Mouse (Mus musculus) liver, postnatal 0 days (tissue): ENCODE data around the gene Cep170b. TPM values are rescaled to one million over a fixed set of nuclear protein-coding genes. Genes with fewer than 3 reads are reported as not detected.

Source experiments
- ATAC-seq: fragments of 200-750 bp; cut with Nextera tagmentation; 2 replicates; pipeline ENCODE4 v1.8.0; 2017; ENCODE audit warnings: mild to moderate bottlenecking, moderate library complexity
- DNase-seq: peaks from one replicate; pipeline ENCODE4 v3.0.0-alpha.2; 2016
- H3K27ac ChIP-seq: fragments of 300-500 bp; sonication (generic); 2 replicates; pipeline ENCODE4 v1.5.1; 2014; ENCODE audit warnings: antibody characterized with exemption, moderate library complexity, mild to moderate bottlenecking, low read depth
- H3K27me3 ChIP-seq: fragments of 300-500 bp; sonication (generic); 2 replicates; pipeline ENCODE4 v1.6.1; 2014; ENCODE audit warnings: low read length, control low read depth, mixed read lengths; ENCODE audit not compliant: insufficient read depth
- H3K36me3 ChIP-seq: fragments of 300-500 bp; sonication (generic); replicated peaks from 2 replicates; pipeline ENCODE4 v1.6.1; 2014; ENCODE audit warnings: mild to moderate bottlenecking, control low read depth, low read length, moderate library complexity, mixed read lengths; ENCODE audit not compliant: insufficient read depth
- H3K4me1 ChIP-seq: fragments of 300-500 bp; sonication (generic); 2 replicates; pipeline ENCODE4 v1.6.1; 2014; ENCODE audit warnings: antibody characterized with exemption, mild to moderate bottlenecking, control low read depth; ENCODE audit not compliant: insufficient read depth
- H3K4me2 ChIP-seq: fragments of 300-500 bp; sonication (generic); 2 replicates; pipeline ENCODE4 v1.6.1; 2014; ENCODE audit warnings: low read depth, mild to moderate bottlenecking, low read length, moderate library complexity, mixed read lengths
- H3K4me3 ChIP-seq: fragments of 300-500 bp; sonication (generic); 2 replicates; pipeline ENCODE4 v1.5.1; 2014; ENCODE audit warnings: low read depth, low read length
- H3K9ac ChIP-seq: fragments of 300-500 bp; sonication (generic); replicated peaks from 2 replicates; pipeline ENCODE4 v1.6.1; 2014; ENCODE audit warnings: mild to moderate bottlenecking, moderate library complexity
- H3K9me3 ChIP-seq: fragments of 300-500 bp; sonication (generic); 2 replicates; pipeline ENCODE4 v1.6.1; 2016; ENCODE audit warnings: mild to moderate bottlenecking, control low read depth, low read length, mixed read lengths
- CTCF ChIP-seq: sonication (generic); IDR thresholded peaks from 2 replicates; pipeline ENCODE4 v1.5.1; 2016; ENCODE audit warnings: antibody characterized with exemption, low read depth
- EP300 ChIP-seq: IDR thresholded peaks from 2 replicates; pipeline ENCODE4 v1.6.1; 2016; ENCODE audit warnings: antibody characterized with exemption, low read depth, mild to moderate bottlenecking
- WGBS: fragments of 180-500 bp; shearing (Covaris S2); extraction: QIAGEN DNeasy Blood & Tissue Kit; methylation state at CpG from one replicate; pipeline ENCODE4 v1.1.7; 2014; ENCODE audit not compliant: insufficient replicate concordance; 5-methylcytosine and 5-hydroxymethylcytosine counted together
- polyA plus RNA-seq: library from polyadenylated mRNA; unstranded; fragments of >200 nt; fragmentation: Nextera tagmentation; extraction: Ambion mirVana; gene quantifications from 2 replicates; pipeline ENCODE4 v1.2.1, GENCODE M21; 2015

Cep170b gene
- polyA plus RNA-seq, 1 experiment from 2014 or later: 4.0 TPM

DNA sequence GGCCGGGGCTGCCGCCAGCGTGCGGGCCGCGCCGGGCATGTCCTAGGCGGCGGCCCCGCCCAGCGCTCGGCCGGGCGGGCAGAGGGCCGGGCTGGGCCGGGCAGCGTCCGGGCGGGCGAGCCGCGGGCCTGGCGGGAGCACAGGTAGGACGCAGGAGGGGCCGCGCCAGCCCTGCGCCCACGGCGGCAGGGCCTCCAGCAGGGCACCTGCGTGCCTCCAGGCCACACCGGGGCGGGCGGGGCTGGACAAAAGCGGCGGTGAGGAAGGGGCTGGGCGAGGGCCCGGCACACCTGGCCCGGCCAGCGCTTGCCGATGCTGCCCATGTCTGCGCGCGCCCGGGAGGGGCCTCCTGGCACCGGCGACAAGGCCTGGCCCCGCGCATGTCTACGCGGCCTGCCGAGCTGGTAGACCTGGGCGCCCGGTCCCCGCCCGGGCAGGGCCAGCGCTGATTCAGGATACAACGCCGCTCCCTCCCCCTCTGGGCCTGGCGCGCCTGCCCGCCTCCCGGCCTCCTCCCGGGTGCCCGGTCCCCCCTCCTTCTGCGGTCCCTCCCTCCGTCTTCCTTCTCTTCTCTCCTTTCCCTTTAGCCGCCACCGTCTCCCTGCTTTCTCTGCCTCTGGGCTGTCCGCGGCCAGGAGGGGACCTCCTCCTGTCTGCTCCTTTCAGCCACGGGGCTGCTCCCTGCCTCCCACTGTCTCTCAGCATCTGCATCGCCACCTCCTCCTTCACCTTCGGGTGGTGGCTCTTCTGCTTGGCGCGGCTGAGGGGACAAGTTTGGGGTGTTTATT lies 2.2 kb downstream of the Cep170b start:
- Histone ChIP-seq H3K36me3 (no peaks in the 10 kb centered on the region), H3K27me3 (peaks cover 22% of the 10 kb centered on the region), H3K9ac (peak overlapping the region; percentile 75), H3K4me2 (peak overlapping the region; percentile 91), H3K9me3 (no peaks in the 10 kb centered on the region), H3K4me3 (peak overlapping the region; percentile 69), H3K4me1 (peaks cover 16% of the 10 kb centered on the region), H3K27ac (peak overlapping the region; percentile 82)
- DNase-seq: peak; percentile 47
- WGBS: 5% methylated on average over 27 of the region's 75 CpGs
- TF ChIP-seq CTCF (no peak), EP300 (no peak)
- ATAC-seq: peak; percentile 29

DNA sequence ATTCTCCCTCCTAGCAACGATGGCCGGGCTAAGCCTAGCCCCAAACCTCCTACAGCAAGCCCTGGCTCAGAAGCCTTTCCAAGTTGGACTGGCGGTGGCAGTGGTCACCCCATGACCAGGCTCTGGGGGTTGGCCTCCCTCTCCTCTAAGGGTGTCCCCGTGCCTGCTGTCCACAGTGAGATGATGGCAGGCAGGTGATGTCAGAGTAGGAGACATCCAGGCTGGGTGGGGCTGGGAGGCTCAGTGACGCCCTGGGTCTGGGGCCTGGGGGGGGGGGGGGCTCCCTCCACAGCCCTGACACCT lies 2.7 kb downstream of the Cep170b start:
- H3K4me3 ChIP-seq: peak overlapping the region; percentile 69
- 25% methylated on average over 5 of the region's 5 CpGs for WGBS
- no peak for DNase-seq

DNA sequence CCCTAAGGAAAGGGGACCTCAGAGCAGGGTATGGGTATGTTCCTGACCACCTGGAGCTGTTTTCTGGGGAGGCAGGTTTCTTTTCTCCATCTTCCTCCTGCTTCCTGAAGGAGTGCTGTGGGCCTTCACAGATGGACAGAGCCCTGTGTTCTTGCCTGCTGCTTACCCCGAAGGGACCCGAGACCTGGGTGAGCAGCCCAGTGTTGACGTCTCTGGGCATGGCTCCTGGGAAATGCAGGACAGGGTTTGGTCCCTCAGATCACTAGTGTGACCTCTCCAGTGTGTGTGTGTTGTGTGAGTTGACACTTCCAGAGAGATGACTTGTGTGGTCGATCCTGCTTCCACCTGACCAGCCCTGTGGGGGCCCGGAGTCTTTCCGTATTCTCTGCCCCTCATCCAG lies 3.2 kb downstream of the Cep170b start:
- Histone ChIP-seq H3K9me3 (no peaks in the 10 kb centered on the region), H3K4me1 (peaks cover 16% of the 10 kb centered on the region), H3K9ac (no peak overlapping the region), H3K27me3 (peaks cover 22% of the 10 kb centered on the region), H3K4me2 (no peak overlapping the region), H3K36me3 (no peaks in the 10 kb centered on the region), H3K4me3 (no peak overlapping the region), H3K27ac (no peak overlapping the region)
- no peak for ATAC-seq
- DNase-seq: no peak
- WGBS: 77% methylated on average over 6 of the region's 6 CpGs
- no peak for TF ChIP-seq EP300
- TF ChIP-seq CTCF: no peak

More for the DNA sequence above, 2.7 kb downstream of the Cep170b start:
- no peaks in the 10 kb centered on the region for H3K36me3 ChIP-seq
- no peak for ATAC-seq
- H3K27ac ChIP-seq: 0 out of 2 replicates have a peak overlapping the region, but pooled peaks have one; percentile 82
- H3K27me3 ChIP-seq: peaks cover 22% of the 10 kb centered on the region
- H3K4me2 ChIP-seq: peak overlapping the region; percentile 91
- no peak for TF ChIP-seq EP300
- no peak for TF ChIP-seq CTCF
- H3K9ac ChIP-seq: peak overlapping the region; percentile 75
- no peaks in the 10 kb centered on the region for H3K9me3 ChIP-seq
- peaks cover 16% of the 10 kb centered on the region for H3K4me1 ChIP-seq

DNA sequence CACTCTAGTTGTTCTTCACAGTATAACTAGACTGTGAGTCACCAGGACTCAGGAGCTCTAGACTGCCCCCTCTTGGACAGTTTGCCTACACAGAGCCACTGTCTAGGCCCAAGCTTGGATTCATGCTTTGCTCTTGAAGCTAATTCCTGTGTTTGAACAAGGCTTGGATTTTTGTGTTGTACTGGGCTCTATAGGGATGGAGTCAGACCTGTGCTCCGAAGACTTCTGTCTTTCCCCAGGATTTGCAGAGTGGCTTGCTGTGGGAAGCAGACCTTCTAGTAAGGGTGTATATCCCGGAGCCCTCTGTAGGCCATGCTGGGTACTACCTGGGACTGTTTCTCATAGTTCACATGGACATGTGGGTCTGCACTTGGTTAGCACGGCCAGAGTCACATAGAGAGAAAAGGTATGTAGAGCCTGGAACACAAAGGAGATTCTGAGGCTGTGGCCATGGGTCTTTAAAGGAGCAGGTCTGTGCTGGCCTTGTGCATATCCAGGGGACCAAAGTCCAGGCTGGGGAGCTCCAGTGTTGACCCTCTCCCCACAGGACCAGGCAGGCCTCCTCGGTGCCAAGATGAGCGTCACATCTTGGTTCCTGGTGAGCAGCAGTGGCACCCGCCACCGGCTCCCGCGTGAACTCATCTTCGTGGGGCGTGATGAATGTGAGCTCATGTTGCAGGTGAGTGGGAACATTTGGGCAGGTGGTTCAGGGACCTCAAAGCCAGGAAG lies 4.0 kb downstream of the Cep170b start:
- Histone ChIP-seq H3K4me2 (no peak overlapping the region), H3K36me3 (no peaks in the 10 kb centered on the region), H3K27ac (no peak overlapping the region), H3K4me3 (no peak overlapping the region), H3K9me3 (no peaks in the 10 kb centered on the region), H3K9ac (no peak overlapping the region), H3K27me3 (peaks cover 22% of the 10 kb centered on the region), H3K4me1 (peaks cover 10% of the 10 kb centered on the region)
- TF ChIP-seq EP300 (no peak), CTCF (peak; percentile 69)
- ATAC-seq: peak; percentile 19; the same call in 1 of the 2 replicates
- 68% methylated on average over 11 of the region's 11 CpGs for WGBS
- peak; percentile 75 for DNase-seq

DNA sequence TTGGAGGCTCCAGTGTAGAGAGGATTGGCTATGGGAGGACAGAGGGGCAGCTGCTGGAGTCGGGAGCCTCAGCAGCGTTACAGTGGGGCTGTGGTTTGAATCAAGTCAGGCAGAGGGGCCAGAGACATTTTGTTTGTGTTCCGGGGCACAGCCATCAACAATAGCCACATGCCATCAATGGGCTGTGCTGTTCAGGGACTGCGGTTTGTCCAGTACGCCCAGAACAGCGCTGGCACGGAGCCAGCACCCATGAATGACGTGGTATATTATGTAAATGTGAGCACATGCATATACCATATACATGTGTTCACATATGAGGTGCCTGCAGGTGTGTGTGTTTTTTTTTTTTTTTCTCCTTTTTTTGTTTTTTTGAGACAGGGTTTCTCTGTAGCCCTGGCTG lies 7.5 kb downstream of the Cep170b start:
- Histone ChIP-seq H3K9me3 (no peaks in the 10 kb centered on the region), H3K27ac (no peak overlapping the region), H3K4me3 (no peak overlapping the region), H3K9ac (no peak overlapping the region), H3K4me1 (peaks cover 7% of the 10 kb centered on the region; the same call in 1 of the 2 replicates), H3K36me3 (0 out of 2 replicates have a peak, but pooled peaks cover 3% of the 10 kb centered on the region), H3K27me3 (0 out of 2 replicates have a peak, but pooled peaks cover 2% of the 10 kb centered on the region), H3K4me2 (no peak overlapping the region)
- no peak for DNase-seq
- 71% methylated on average over 8 of the region's 8 CpGs for WGBS
- TF ChIP-seq CTCF (no peak), EP300 (no peak)
- no peak for ATAC-seq

DNA sequence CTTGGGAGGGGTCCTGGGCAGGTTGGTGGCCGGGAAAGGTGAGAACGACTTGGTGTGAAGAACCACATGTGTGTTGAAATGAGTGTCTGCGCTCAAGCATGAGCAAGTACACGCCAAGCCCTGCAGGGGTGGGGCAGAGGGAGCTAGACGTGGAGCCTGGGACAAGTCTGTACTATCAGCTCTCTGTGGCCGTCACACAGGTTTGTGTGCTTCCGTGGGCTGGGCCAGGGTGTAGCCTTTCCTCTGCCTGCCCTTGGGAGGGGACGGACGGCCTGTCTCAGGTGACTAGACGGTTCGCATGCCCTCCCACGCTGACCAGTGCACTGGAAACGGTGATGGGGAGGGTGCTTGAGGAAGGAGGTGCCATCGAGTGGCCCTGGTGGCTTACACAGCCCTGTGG lies 10.6 kb downstream of the Cep170b start:
- Histone ChIP-seq H3K27ac (no peak overlapping the region), H3K4me3 (no peak overlapping the region), H3K4me2 (no peak overlapping the region), H3K36me3 (0 out of 2 replicates have a peak, but pooled peaks cover 5% of the 10 kb centered on the region), H3K4me1 (no peaks in the 10 kb centered on the region), H3K9ac (no peak overlapping the region), H3K9me3 (no peaks in the 10 kb centered on the region), H3K27me3 (no peaks in the 10 kb centered on the region)
- WGBS: 73% methylated on average over 14 of the region's 14 CpGs
- no peak for ATAC-seq
- no peak for TF ChIP-seq EP300
- no peak for TF ChIP-seq CTCF
- no peak for DNase-seq
